Mouse (Mus musculus) adrenal gland, postnatal 25 days (tissue): ENCODE data around the gene Smpdl3b. TPM values are rescaled to one million over a fixed set of nuclear protein-coding genes. Genes with fewer than 3 reads are reported as not detected.

Source experiments
- DNase-seq: peaks from one replicate; pipeline ENCODE4 v3.0.0; 2021; ENCODE audit warnings: mixed read lengths
- total RNA-seq: library from RNA; stranded (reverse); gene quantifications from 2 replicates; pipeline ENCODE4 v1.2.3, GENCODE M21; 2021

The Smpdl3b gene
- total RNA-seq, 1 experiment from 2014 or later = 35.9 TPM

- DNase-seq = no peak
Measured at GRCm38 (mm10) chr4:132733071-132733770, 23.8 kb downstream of the Smpdl3b start.

GRCm38 (mm10) chr4:132732148-132732684 lies 24.8 kb downstream of the Smpdl3b start, which contains the start of gene Xkr8:
Gene Xkr8, minus strand, starts transcription at chr4:132732546.
- peak; percentile 97 for DNase-seq

GRCm38 (mm10) chr4:132731616-132732015 lies 25.4 kb downstream of the Smpdl3b start:
- DNase-seq = no peak

GRCm38 (mm10) chr4:132728233-132728632 lies 28.8 kb downstream of the Smpdl3b start:
- no peak for DNase-seq

GRCm38 (mm10) chr4:132718251-132718650 lies 38.8 kb downstream of the Smpdl3b start:
- DNase-seq = no peak

GRCm38 (mm10) chr4:132713181-132713580 lies 43.9 kb downstream of the Smpdl3b start:
- no peak for DNase-seq

GRCm38 (mm10) chr4:132706885-132707284 lies 50.2 kb downstream of the Smpdl3b start:
- DNase-seq = no peak

GRCm38 (mm10) chr4:132702076-132702475 lies 55.0 kb downstream of the Smpdl3b start:
- no peak for DNase-seq

GRCm38 (mm10) chr4:132693366-132693765 lies 63.7 kb downstream of the Smpdl3b start:
- no peak for DNase-seq

- DNase-seq = no peak
Measured at GRCm38 (mm10) chr4:132689634-132690033, 67.4 kb downstream of the Smpdl3b start.

Other genes with a start within 250 kb of the Smpdl3b start
- 20.6 and 24.1 TPM in 2 replicates for gene Sesn2, start 246.8 kb downstream of the Smpdl3b start, total RNA-seq
- gene Atpif1, start 223.6 kb downstream of the Smpdl3b start, total RNA-seq = 426 and 437 TPM in 2 replicates
- 114 and 119 TPM in 2 replicates for gene Dnajc8, start 221.7 kb downstream of the Smpdl3b start, total RNA-seq
- 0.76 and 0.97 TPM in 2 replicates for gene Ptafr, start 193.2 kb downstream of the Smpdl3b start, total RNA-seq
- 22.4 and 28.8 TPM in 2 replicates for gene Eya3, start 118.3 kb downstream of the Smpdl3b start, total RNA-seq
- 7.2 and 10.1 TPM in 2 replicates for gene Xkr8, start 24.7 kb downstream of the Smpdl3b start, total RNA-seq
- gene Rpa2, start 11.1 kb upstream of the Smpdl3b start, total RNA-seq = 17.7 and 19.4 TPM in 2 replicates
- 0.48 and 1.4 TPM in 2 replicates for gene Themis2, start 39.1 kb upstream of the Smpdl3b start, total RNA-seq
- gene Ppp1r8, start 85.9 kb upstream of the Smpdl3b start, total RNA-seq = 46.7 and 51.5 TPM in 2 replicates
- gene Stx12, start 127.3 kb upstream of the Smpdl3b start, total RNA-seq = 56.4 and 57.6 TPM in 2 replicates
- 35.3 and 36.6 TPM in 2 replicates for gene Fam76a, start 165.3 kb upstream of the Smpdl3b start, total RNA-seq
- 0.33 TPM in 1 of 2 replicates, not detected in the other for gene Fgr, start 216.8 kb upstream of the Smpdl3b start, total RNA-seq